Mouse (Mus musculus) hindbrain, embryonic 14.5 days (tissue): ENCODE measurements at regions not wholly inside any gene's neighbourhood (a gene's known extent, or its start where the extent isn't known, plus 50 kb on each side); places are given as distances from the start of the nearest gene placed in this dataset.
"Not testable (repeated sequence)": the region's sequence is repeated elsewhere in the genome, so short reads cannot be mapped to it uniquely, and the experiment has no call there.

Experiments used
- ATAC-seq: fragments of 200-750 bp; cut with Nextera tagmentation; 2 replicates; pipeline ENCODE4 v1.8.0; 2017; ENCODE audit warnings: moderate number of reproducible peaks, mild to moderate bottlenecking, moderate TSS enrichment, moderate library complexity; ENCODE audit not compliant: low FRiP score
- DNase-seq: peaks from one replicate; pipeline ENCODE4 v3.0.0-alpha.2; 2015; ENCODE audit warnings: low spot score
- H3K27ac ChIP-seq: fragments of 300-500 bp; sonication (generic); 2 replicates; pipeline ENCODE4 v1.5.1; 2014; ENCODE audit warnings: mild to moderate bottlenecking, moderate library complexity
- H3K27me3 ChIP-seq: fragments of 300-500 bp; sonication (generic); 2 replicates; pipeline ENCODE4 v1.6.1; 2014; ENCODE audit warnings: mild to moderate bottlenecking, low read length, mixed read lengths; ENCODE audit not compliant: control insufficient read depth, insufficient read depth
- H3K36me3 ChIP-seq: fragments of 300-500 bp; sonication (generic); replicated peaks from 2 replicates; pipeline ENCODE4 v1.6.1; 2014; ENCODE audit not compliant: control insufficient read depth, insufficient read depth
- H3K4me1 ChIP-seq: fragments of 300-500 bp; sonication (generic); replicated peaks from 2 replicates; pipeline ENCODE4 v1.6.1; 2014; ENCODE audit warnings: antibody characterized with exemption, low read length, mixed read lengths; ENCODE audit not compliant: control insufficient read depth, insufficient read depth
- H3K4me2 ChIP-seq: fragments of 300-500 bp; sonication (generic); replicated peaks from 2 replicates; pipeline ENCODE4 v1.6.1; 2014; ENCODE audit warnings: mild to moderate bottlenecking, moderate library complexity
- H3K4me3 ChIP-seq: fragments of 300-500 bp; sonication (generic); replicated peaks from 2 replicates; pipeline ENCODE4 v1.5.1; 2014; ENCODE audit warnings: mild to moderate bottlenecking, low read length
- H3K9ac ChIP-seq: fragments of 300-500 bp; sonication (generic); 2 replicates; pipeline ENCODE4 v1.6.1; 2014
- H3K9me3 ChIP-seq: fragments of 300-500 bp; sonication (generic); 2 replicates; pipeline ENCODE4 v1.6.1; 2016; ENCODE audit warnings: low read length; ENCODE audit not compliant: control insufficient read depth
- WGBS: fragments of 180-500 bp; shearing (Covaris S2); extraction: QIAGEN DNeasy Blood & Tissue Kit; methylation state at CpG from one replicate; pipeline ENCODE4 v1.1.7; 2014; 5-methylcytosine and 5-hydroxymethylcytosine counted together

- H3K4me1 ChIP-seq, H3K4me2 ChIP-seq, H3K36me3 ChIP-seq, H3K27me3 ChIP-seq, DNase-seq, H3K9me3 ChIP-seq, ATAC-seq, H3K9ac ChIP-seq, H3K4me3 ChIP-seq, H3K27ac ChIP-seq: not testable (repeated sequence)
- 20% methylated on average over 1 of the region's 1 CpGs for WGBS
These were observed 322.3 kb upstream of the Tacstd2 start for GRCm38 (mm10) chr6:67857945-67858344.

- not testable (repeated sequence) for H3K36me3 ChIP-seq, H3K9me3 ChIP-seq, H3K4me3 ChIP-seq, H3K27ac ChIP-seq, H3K9ac ChIP-seq, ATAC-seq, DNase-seq, H3K4me1 ChIP-seq, H3K4me2 ChIP-seq, H3K27me3 ChIP-seq
- WGBS: 70% methylated on average over 1 of the region's 1 CpGs
These were observed 303.9 kb upstream of the Tacstd2 start for GRCm38 (mm10) chr6:67839486-67839885.

GRCm38 (mm10) chr6:67812478-67812877, 276.9 kb upstream of the Tacstd2 start:
- not testable (repeated sequence) for H3K36me3 ChIP-seq, H3K9me3 ChIP-seq, H3K4me1 ChIP-seq, H3K27ac ChIP-seq, H3K27me3 ChIP-seq, H3K4me3 ChIP-seq, H3K4me2 ChIP-seq, H3K9ac ChIP-seq
- ATAC-seq (peak; percentile 46; the same call in 1 of the 2 replicates), DNase-seq (peak; percentile 70)
- whole genome bisulfite sequencing: 19% methylated on average over 3 of the region's 3 CpGs

- no peak for ATAC-seq
- no peak for DNase-seq
- Histone ChIP-seq H3K36me3 (no peaks in the 10 kb centered on the region), H3K9ac (no peak overlapping the region), H3K4me2 (no peak overlapping the region), H3K4me1 (no peaks in the 10 kb centered on the region), H3K4me3 (no peak overlapping the region), H3K27me3 (no peaks in the 10 kb centered on the region), H3K27ac (no peak overlapping the region), H3K9me3 (no peaks in the 10 kb centered on the region)
These were observed 255.8 kb upstream of the Tacstd2 start for GRCm38 (mm10) chr6:67791393-67791792.

GRCm38 (mm10) chr6:67790742-67791141, 255.1 kb upstream of the Tacstd2 start:
- Histone ChIP-seq H3K4me1 (no peaks in the 10 kb centered on the region), H3K9me3 (no peaks in the 10 kb centered on the region), H3K9ac (no peak overlapping the region), H3K27me3 (no peaks in the 10 kb centered on the region), H3K27ac (no peak overlapping the region), H3K36me3 (no peaks in the 10 kb centered on the region), H3K4me2 (no peak overlapping the region), H3K4me3 (no peak overlapping the region)
- DNase-seq (no peak), ATAC-seq (no peak)
- WGBS: 88% methylated on average over 1 of the region's 1 CpGs

- no peaks in the 10 kb centered on the region for H3K9me3 ChIP-seq
- no peak overlapping the region for H3K9ac ChIP-seq
- no peak overlapping the region for H3K27ac ChIP-seq
- H3K4me2 ChIP-seq: no peak overlapping the region
- ATAC-seq: no peak
- no peak overlapping the region for H3K4me3 ChIP-seq
- H3K4me1 ChIP-seq: no peaks in the 10 kb centered on the region
- no peaks in the 10 kb centered on the region for H3K27me3 ChIP-seq
- WGBS: 77% methylated on average over 7 of the region's 7 CpGs
- no peak for DNase-seq
- no peaks in the 10 kb centered on the region for H3K36me3 ChIP-seq
These were observed 251.6 kb upstream of the Tacstd2 start for GRCm38 (mm10) chr6:67787091-67787765.

GRCm38 (mm10) chr6:67778883-67779282, 243.3 kb upstream of the Tacstd2 start:
- Histone ChIP-seq H3K4me3 (no peak overlapping the region), H3K9ac (no peak overlapping the region), H3K4me1 (no peaks in the 10 kb centered on the region), H3K9me3 (no peaks in the 10 kb centered on the region), H3K36me3 (no peaks in the 10 kb centered on the region), H3K27me3 (no peaks in the 10 kb centered on the region), H3K4me2 (no peak overlapping the region), H3K27ac (no peak overlapping the region)
- WGBS: 46% methylated on average over 4 of the region's 4 CpGs
- ATAC-seq: no peak
- DNase-seq: no peak

- 84% methylated on average over 1 of the region's 1 CpGs for WGBS
- H3K4me1 ChIP-seq, DNase-seq, H3K27ac ChIP-seq, H3K36me3 ChIP-seq, ATAC-seq, H3K4me2 ChIP-seq, H3K9me3 ChIP-seq, H3K4me3 ChIP-seq, H3K27me3 ChIP-seq, H3K9ac ChIP-seq: not testable (repeated sequence)
These were observed 218.5 kb upstream of the Tacstd2 start for GRCm38 (mm10) chr6:67754102-67754501.

- H3K9ac ChIP-seq: no peak overlapping the region
- H3K27me3 ChIP-seq: no peaks in the 10 kb centered on the region
- H3K36me3 ChIP-seq: no peaks in the 10 kb centered on the region
- H3K4me2 ChIP-seq: no peak overlapping the region
- H3K27ac ChIP-seq: no peak overlapping the region
- 74% methylated on average over 1 of the region's 1 CpGs for WGBS
- H3K4me1 ChIP-seq: no peaks in the 10 kb centered on the region
- H3K9me3 ChIP-seq: no peaks in the 10 kb centered on the region
- ATAC-seq (no peak), DNase-seq (no peak)
- H3K4me3 ChIP-seq: no peak overlapping the region
These were observed 190.0 kb upstream of the Tacstd2 start for GRCm38 (mm10) chr6:67725611-67726010.

GRCm38 (mm10) chr6:67698952-67699351, 163.4 kb upstream of the Tacstd2 start:
- not testable (repeated sequence) for H3K4me3 ChIP-seq, H3K27me3 ChIP-seq, ATAC-seq, H3K9me3 ChIP-seq, H3K36me3 ChIP-seq, H3K4me1 ChIP-seq, H3K9ac ChIP-seq, H3K27ac ChIP-seq, H3K4me2 ChIP-seq, DNase-seq
- WGBS: 15% methylated on average over 5 of the region's 7 CpGs
